Mouse (Mus musculus): Measurements from ENCODE around the gene Spryd4. TPM values are rescaled to one million over a fixed set of nuclear protein-coding genes. Genes with fewer than 3 reads are reported as not detected.
"Not testable (repeated sequence)": the region's sequence is repeated elsewhere in the genome, so short reads cannot be mapped to it uniquely, and the experiment has no call there.

Gene Spryd4
- total RNA-seq (2021): 10 to 100 TPM; 39.3 to 40.6 TPM
- long read RNA-seq, experiment 1, transcript Spryd4-201 (2 exons, 1,583 nt): major isoform, 45 of 47 reads
- long read RNA-seq, experiment 1, partial matches to known transcripts: 0 of 47 reads
- long read RNA-seq, experiment 1, other reads (novel, unspliced or antisense): 2 of 47 reads
- long read RNA-seq, experiment 2, transcript Spryd4-201 (2 exons, 1,583 nt): major isoform, 53 of 55 reads
- long read RNA-seq, experiment 2, partial matches to known transcripts: 0 of 55 reads
- long read RNA-seq, experiment 2, other reads (novel, unspliced or antisense): 2 of 55 reads

DNA sequence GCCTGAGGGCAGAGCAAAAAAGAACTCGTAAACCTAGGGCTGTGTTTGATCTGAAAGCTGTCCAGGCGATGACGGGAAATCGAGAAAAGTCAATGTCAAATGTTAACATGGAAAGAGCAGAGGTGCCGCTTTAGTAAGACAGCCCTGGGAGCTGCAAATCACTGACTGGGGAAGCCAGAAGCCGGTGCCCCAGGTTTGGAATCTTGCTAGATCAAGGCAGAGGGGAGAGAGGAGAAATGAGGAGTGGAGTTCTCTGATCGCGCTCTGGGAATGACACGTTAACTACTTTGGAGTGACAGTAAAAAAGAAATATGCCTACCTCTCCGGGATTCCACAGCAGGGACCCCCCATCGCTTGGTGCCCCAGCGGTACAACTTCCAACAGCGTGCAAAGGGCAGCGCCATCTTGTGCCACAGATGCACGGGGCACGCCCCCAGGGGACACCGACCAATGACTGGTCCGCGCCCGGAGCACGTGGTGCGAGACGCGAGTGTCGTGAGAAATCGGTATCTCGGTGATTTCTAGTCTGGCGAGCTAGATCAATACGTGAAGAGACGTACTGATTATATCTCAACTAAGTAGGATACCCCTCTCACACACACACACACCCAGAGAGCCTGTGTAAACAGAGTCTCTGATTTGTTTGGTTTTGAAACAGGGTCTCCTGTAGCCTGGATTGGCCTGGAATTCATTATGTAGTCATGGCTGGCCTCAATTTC lies at the start of gene Spryd4:
TSS of gene Spryd4 (minus strand) at position 418 of the 719 bp plus-strand sequence.
- peak; percentile 94 for DNase-seq
- intact Hi-C loops (cut with DNase I; ENCODE audit: low total_unique reads): loop anchor here (5.0 kb wide), 1 partner anchor 71 kb away; no protein-coding TSS in a partner anchor

DNA sequence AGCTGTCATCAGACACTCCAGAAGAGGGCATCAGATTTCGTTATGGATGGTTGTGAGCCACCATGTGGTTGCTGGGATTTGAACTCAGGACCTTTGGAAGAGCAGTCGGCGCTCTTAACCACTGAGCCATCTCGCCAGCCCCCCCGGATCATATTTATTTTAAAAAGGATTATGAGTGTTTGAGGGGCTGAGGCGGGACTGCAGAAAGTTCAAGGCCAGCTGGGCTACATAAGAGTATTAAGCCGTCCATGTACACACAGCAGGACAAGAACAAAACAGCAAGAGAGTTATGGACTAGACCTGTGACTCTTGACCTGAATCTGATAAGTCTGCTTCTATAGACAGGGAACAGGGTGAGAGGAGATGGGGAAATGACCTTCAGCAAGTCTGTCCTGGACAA lies 48.8 kb upstream of the Spryd4 start:
- intact Hi-C loops (cut with DNase I; ENCODE audit: low total_unique reads); DNase-seq: not testable (repeated sequence)

DNA sequence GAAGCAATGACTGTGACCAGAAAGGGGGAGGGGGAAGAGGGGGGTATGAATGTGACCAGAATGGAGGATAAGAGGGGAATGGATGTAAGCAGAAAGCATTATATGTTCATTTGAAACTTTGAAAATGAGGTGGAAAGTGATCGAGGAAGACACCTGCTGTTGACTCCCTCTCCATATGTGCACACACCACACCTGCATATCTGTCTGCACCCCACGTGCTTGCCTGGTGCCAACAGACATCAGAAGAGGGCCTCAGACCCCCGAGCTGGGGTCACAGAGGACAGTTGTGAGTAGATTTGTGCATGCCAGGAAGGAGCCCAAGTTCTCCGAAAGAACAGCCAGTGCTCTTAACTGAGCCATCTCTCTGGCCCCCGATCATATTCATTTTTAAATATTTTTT lies 48.3 kb upstream of the Spryd4 start:
- intact Hi-C loops (cut with DNase I; ENCODE audit: low total_unique reads): no loop called here
- no peak for DNase-seq

DNA sequence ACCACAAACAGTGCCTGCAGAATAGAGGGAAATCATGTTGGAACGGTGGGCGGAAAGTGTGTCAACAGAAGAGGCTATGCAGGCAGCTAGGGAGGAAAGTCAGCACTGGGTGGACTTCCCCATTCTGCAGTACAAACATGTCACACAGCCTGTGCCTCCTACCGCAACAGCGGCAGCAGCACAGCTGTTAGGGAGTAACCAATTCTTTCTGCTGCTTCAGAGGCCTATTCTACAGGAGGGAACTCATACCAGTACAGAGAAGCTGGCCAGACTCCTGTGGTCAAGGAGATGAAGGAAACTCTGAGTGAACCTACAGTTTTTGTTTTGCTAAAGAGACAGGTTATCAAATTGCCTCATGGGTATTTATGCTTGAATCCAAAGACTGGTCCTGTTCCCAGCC lies 47.3 kb upstream of the Spryd4 start:
- DNase-seq: no peak
- intact Hi-C loops (cut with DNase I; ENCODE audit: low total_unique reads): no loop called here

DNA sequence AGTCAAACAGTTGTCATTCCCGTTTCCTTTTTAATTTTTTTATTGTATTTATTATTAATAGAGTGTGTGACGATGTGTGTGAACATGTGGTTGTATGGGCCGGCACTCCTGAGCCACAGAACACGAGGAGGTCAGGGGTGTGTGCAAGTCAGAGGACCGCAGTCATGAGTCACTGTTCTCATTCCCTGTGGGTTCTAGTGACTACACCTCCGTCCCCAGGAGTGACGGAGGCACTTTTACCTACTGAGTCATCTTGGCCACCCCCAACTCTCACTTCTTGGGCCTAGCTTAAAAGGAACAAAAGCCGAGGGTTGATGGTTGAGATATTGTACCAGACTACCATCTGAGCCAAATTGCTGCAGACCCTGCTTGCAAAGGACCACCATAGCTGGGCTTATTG lies 44.7 kb upstream of the Spryd4 start:
- DNase-seq: no peak
- intact Hi-C loops (cut with DNase I; ENCODE audit: low total_unique reads): no loop called here

DNA sequence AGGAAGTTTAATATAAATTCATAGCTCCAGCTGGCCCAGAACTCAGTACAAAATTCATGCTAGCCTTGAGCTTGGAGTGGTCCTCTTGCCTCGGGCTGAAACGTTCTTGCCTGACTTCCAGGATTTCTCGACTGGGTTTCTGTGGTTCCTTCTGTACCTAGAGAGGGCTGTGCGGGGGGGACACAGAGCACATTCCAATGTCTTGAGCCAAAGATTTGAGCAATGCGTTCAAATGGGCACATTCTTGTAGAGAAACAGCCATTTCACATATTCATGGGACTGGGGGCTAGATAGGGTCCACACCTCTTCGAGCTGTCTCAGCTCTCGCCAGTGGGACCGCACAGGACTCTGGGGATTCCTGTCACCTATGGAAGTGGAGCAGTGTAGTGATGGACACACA lies 44.3 kb upstream of the Spryd4 start:
- no peak for DNase-seq
- intact Hi-C loops (cut with DNase I; ENCODE audit: low total_unique reads): no loop called here

DNA sequence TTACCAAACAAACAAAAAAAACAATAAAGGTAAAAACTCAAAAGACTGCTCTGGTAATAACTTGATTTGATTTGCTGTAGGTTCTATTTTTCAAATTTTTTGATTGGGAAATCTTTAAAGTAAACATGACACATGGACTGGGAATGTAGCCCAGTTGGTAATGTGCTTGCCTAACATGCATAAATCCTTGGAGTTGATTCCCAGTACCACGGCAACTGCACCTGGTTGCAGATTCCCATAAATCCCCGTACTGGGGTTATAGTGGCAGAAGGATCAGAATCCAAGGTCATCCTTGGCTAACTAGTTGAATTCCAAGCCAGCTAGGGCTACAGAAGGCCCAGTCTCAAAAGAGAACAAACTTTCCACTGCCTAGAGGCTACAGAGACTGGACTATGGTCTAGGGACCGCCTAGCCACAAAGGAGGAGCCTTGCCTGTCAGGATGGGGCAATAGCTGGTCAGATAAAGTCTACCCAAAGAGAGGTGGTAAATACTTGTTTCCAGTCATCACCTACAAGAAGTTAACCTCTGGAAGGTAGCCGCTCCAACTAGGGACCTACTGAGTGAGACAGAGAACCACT lies 42.2 kb upstream of the Spryd4 start, which contains the start of gene Apon:
TSS of gene Apon (plus strand) at position 420 of the 579 bp plus-strand sequence.
- no peak for DNase-seq
- intact Hi-C loops (cut with DNase I; ENCODE audit: low total_unique reads): no loop called here

DNA sequence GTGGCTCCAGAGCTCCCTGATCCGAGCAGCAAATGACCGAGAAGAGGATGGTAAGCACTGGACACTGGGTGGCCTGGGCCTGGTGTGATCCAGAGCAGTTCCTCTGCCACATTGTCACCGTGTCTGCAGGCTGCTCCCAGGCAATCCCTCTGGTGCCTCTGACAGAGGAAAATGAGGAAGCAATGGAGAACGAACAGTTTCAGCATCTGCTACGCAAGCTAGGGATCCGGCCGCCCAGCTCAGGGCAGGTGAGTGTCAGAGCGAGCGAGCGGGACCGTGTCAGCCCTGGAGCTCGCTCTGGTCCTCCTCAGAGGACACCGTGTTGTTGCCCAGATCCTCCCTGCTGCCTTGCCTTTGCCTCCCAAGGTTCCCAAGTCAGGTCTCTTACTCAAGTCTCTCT lies 39.0 kb upstream of the Spryd4 start:
- intact Hi-C loops (cut with DNase I; ENCODE audit: low total_unique reads): no loop called here

DNA sequence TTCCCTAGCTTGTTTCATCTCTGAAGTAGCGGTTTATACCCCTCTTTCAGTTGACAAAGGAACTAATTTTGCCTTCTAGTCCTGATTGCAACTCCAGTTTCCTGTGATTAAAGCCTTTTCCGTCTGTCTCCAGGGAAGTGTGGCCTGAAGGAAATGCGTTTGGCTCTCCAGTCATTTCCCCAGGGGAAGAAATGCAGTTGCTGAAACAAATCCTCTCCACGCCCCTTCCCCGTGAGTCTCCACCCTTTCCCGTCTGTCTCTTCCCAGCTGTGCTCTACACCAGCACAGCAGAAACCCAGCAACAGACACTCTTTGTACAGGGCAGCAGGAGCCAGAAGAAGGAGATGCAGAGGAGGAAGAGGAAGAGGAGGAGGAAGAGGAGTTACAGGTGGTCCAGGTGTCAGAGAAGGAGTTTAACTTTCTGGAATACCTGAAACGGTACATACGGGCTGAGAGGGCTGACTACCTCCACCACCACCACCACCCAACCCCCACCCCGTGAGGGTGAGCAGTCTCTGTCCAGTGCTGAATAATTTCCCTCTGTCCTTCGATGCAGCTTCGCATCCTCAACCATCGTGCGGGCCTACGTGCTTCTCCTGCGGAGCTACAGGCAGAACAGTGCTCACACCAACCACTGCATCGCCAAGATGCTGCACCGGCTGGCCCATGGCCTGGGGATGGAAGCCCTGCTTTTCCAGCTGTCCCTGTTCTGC lies 35.6 kb upstream of the Spryd4 start:
- DNase-seq: peak; percentile 65
- intact Hi-C loops (cut with DNase I; ENCODE audit: low total_unique reads): no loop called here

More for the DNA sequence above, 39.0 kb upstream of the Spryd4 start:
- DNase-seq: no peak

DNA sequence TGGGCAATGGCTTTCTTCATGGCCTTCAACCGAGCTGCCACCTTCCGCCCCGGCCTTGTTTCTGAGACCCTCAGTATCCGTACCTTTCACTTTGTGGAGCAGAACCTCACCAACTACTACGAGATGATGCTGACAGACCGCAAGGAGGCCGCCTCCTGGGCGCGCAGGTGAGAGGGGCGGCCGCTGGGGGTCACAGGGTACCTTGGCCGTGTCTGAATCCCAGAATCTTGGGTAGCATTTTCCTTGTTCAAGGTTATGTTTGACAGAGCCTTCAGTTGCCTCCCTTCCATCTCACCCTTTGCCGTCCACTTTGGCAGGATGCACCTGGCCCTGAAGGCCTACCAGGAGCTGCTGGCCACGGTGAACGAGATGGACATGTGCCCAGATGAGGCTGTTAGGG lies 32.5 kb upstream of the Spryd4 start:
- no peak for DNase-seq
- intact Hi-C loops (cut with DNase I; ENCODE audit: low total_unique reads): no loop called here

DNA sequence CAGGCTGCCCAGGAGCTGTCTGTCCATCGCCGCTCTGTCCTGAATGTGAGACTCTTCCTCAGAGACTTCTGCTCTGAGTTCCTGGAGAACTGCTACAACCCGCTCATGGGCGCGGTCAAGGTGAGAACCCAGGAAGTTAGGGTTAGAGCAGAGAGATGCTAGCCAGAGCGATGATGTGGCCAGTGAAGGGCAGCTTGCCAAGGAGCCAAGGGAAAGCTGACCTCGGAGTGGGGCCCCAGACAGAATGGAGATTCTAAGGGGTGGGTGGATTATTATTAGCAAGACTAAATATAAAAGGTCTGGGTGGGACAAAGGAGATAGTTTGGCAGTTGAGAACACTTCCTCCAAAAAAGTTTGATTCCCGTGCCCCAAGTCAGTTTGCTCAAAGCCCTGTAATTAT lies 31.6 kb upstream of the Spryd4 start:
- DNase-seq: no peak
- intact Hi-C loops (cut with DNase I; ENCODE audit: low total_unique reads): no loop called here

DNA sequence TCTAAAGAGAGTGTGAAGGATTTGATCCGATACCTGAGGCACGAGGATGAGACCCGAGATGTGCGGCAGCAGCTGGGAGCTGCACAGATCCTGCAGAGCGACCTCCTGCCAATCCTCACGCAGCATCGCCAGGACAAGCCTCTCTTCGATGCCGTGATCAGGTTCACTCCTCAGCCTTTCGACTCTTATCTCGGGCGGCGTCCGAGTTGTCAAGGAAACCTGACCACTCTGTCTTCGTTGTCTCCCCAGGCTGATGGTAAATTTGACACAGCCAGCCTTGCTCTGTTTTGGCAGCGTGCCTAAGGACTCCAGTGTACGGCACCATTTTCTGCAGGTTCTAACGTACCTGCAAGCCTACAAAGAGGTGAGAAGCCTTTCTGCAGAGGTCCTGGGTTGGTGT lies 28.5 kb upstream of the Spryd4 start:
- intact Hi-C loops (cut with DNase I; ENCODE audit: low total_unique reads): no loop called here

DNA sequence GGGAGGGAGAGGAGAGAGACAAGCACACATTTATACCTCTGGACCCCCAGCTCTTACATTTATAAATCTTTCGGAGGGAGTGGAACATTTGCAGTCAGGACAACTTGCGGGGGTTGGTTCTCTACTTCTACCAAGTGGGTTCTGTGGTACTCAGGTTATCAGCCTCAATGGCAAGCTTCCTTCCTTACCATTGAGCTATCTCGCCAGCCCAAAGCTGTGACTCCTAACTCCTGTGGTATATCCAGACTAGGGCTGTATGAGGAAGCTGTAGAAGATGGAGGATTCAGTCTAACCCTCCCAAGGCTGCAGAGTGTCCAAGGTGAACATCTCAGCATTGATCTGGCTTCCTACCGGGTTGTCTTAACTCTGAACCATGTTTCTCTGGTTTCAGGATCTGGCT lies 27.5 kb upstream of the Spryd4 start:
- intact Hi-C loops (cut with DNase I; ENCODE audit: low total_unique reads): no loop called here
- DNase-seq: no peak

More for the DNA sequence above, 28.5 kb upstream of the Spryd4 start:
- no peak for DNase-seq

DNA sequence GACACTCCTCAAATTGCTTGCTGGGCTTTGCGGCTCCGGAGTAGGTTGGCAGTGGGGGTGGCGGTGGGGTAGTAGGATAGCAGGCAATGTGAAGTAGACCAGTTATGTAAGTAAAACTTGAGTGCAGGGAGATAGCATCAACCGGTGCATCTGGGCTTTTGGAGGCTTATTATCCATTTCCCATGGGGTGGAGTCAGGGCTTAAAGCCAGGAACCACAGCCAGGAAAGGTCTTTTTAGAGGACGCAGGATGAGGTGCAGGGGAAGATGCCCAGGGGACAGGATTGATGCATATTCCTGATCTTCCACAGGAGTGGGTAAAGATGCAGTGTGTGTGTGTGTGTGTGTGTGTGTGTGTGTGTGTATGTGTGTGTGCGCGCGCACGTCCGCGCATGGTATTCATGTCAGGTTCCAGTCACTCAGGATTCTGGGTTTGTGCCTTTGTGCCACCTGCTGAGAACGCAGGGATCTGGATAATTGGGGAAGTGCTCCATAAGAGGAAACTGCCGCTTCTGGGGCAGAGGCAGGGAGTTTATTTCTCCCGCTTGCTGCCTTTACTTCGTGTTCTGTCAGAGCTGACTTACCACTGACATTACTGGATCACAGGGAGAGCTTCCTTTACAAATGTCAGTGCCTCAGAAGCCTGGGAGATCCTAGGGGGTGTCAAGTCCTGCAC lies 26.3 kb upstream of the Spryd4 start:
- peak; percentile 31 for DNase-seq
- intact Hi-C loops (cut with DNase I; ENCODE audit: low total_unique reads): no loop called here

DNA sequence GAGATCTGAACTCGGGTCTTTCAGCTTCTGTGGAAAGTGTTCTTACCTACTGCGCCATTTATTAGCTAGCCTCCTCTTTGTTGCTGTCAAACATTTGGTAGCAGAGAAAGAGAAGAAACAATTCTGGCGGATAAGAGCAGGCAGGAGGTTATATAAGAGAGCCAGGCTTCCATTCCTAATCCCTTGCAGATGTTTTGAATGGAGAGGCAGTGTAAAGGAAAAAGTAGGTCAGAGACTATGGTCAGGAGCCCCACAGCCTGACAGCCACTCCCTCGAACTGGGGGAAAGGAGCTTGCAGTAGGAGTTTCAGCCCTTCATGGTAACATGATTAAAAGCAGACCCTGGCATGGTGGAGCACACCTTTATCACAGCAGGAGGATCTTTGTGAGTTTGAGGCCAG lies 24.7 kb upstream of the Spryd4 start:
- no peak for DNase-seq
- intact Hi-C loops (cut with DNase I; ENCODE audit: low total_unique reads): no loop called here

DNA sequence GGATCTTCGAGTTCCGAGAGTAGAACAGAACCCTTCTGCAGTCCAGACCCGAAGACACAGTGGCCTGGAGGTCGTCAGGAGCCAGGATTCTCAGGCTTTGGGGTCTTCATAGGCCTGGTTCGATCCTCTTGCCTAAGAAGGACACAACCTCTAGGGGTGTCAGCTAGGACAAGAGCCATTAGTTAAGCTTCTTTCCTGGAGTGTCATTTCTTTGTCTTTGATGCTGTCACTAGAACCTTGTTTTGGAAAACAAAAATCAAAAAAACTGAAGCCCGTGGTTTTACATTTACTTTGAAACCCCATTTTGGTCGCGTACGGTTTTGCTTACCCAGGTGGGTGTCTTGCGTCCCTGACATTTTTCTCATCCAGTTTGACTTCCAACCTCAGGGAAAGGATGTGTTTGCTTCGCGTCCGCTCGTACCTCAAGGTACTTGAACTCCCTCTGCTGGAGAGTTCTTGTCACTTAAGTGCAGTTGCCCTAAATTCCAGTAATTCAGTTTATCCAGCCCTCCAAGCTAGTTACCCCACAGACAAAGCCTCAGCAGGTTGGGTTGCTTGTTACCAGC lies 20.9 kb upstream of the Spryd4 start:
- intact Hi-C loops (cut with DNase I; ENCODE audit: low total_unique reads): no loop called here

DNA sequence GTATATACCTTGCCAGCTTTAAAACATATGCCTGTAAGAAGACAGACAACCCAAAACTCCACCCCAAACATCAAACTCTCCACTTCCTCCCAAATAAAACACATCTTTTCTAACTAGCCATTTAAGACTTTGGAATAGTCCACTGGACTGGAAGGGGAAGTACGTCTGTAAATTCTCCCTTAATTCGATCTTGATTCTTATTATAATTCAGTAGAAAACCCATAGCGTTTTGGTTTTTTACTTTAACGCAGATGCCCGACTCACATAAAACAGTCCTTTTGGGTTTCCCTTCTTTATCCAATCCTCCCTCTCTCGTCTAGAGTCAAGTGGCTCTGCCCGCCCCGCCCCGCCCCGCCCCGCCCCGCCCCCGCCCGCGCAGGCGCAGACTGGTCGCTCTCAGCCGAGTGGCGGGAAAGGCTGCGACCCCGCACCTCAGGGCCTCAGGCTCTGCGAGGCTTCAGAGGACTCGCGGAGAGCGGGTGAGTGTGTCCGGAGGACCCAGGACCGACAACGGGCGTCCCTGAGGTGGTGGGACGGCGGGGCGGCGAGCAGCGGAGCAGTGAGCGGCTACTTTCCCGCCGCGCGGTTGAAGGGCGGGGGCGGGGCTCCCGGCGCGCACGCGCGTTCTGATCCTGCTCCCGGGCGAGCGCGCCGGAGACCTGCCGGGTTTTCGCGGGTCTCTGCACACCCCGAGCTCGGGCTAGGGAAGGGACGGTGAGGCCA lies 20.3 kb upstream of the Spryd4 start, which contains the start of gene Timeless:
TSS of gene Timeless (plus strand) at position 369 of the 723 bp plus-strand sequence.
- peak; percentile 86 for DNase-seq
- intact Hi-C loops (cut with DNase I; ENCODE audit: low total_unique reads): no loop called here

More for the DNA sequence above, 20.9 kb upstream of the Spryd4 start:
- DNase-seq: peak; percentile 29

DNA sequence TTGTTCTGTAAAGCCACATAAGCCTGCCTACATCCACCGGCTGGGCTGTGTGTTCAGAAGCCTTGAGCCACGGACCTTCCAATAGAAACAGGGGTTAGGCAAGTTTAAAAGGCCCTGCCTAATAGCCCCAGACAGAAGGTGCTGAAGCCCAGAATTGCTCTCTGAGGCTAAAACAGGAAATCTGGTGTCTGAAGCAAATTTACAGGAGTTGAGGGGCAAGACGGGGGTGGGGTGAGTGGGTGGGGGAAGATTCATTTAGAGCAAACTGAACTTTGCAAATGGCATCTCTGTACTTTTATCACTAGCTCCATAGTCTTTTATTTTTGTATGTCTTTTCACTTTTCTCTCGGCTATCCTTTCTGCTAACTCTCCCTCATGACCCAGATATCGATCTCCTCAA lies 19.5 kb upstream of the Spryd4 start:
- DNase-seq: no peak
- intact Hi-C loops (cut with DNase I; ENCODE audit: low total_unique reads): no loop called here
